Mouse (Mus musculus) splenic B cell, adult 2 months (primary cell): Measurements from ENCODE around the gene Magea8.
"Not testable (repeated sequence)": the region's sequence is repeated elsewhere in the genome, so short reads cannot be mapped to it uniquely, and the experiment has no call there.

Experiments used
- DNase-seq: peaks from one replicate; pipeline ENCODE4 v3.0.0-alpha.2; 2011; ENCODE audit warnings: low read depth, low spot score
- H3K27me3 ChIP-seq: 2 replicates; pipeline ENCODE4 v1.6.1; 2012; ENCODE audit warnings: mild to moderate bottlenecking, low read length, moderate library complexity, mixed read lengths; ENCODE audit not compliant: control insufficient read depth, poor library complexity, insufficient read depth, severe bottlenecking
- H3K36me3 ChIP-seq: 2 replicates; pipeline ENCODE4 v1.6.1; 2012; ENCODE audit warnings: mild to moderate bottlenecking, low read length, moderate library complexity, mixed read lengths; ENCODE audit not compliant: control insufficient read depth, poor library complexity, insufficient read depth, severe bottlenecking

Magea8 gene

GRCm38 (mm10) chrX:154995750-154996149 lies at the start of gene Magea8:
Magea8 (minus strand) TSS chrX:154995850.
- not testable (repeated sequence) for H3K36me3 ChIP-seq, DNase-seq, H3K27me3 ChIP-seq

GRCm38 (mm10) chrX:154949405-154949804 lies 46.2 kb downstream of the Magea8 start, which contains the start of gene Magea3:
Magea3 (minus strand) TSS chrX:154949505.
- H3K36me3 ChIP-seq, DNase-seq, H3K27me3 ChIP-seq: not testable (repeated sequence)

GRCm38 (mm10) chrX:154935887-154936286 lies 59.8 kb downstream of the Magea8 start, which contains the start of gene Magea6:
Magea6 (minus strand) TSS chrX:154935987.
- DNase-seq, H3K36me3 ChIP-seq, H3K27me3 ChIP-seq: not testable (repeated sequence)
